Mouse (Mus musculus) kidney, adult 2 months (tissue): ENCODE results near the gene Shank3. TPM values are rescaled to one million over a fixed set of nuclear protein-coding genes. Genes with fewer than 3 reads are reported as not detected.
A peak's percentile ranks its signal among the peaks of the same experiment; 100 is the strongest.

Experiments
- DNase-seq: peaks from one replicate; pipeline ENCODE4 v3.0.0; 2021
- H3K27ac ChIP-seq: fragments of 200-500 bp; 2 replicates; pipeline ENCODE4 v1.5.1; 2012; ENCODE audit warnings: low read depth, low read length, control low read depth, inconsistent platforms; ENCODE audit not compliant: insufficient read depth
- H3K27me3 ChIP-seq: fragments of 200-500 bp; replicated peaks from 2 replicates; pipeline ENCODE4 v1.6.1; 2012; ENCODE audit warnings: mild to moderate bottlenecking, moderate library complexity, low read length, inconsistent platforms; ENCODE audit not compliant: control insufficient read depth, insufficient read depth
- H3K36me3 ChIP-seq: fragments of 200-500 bp; 2 replicates; pipeline ENCODE4 v1.6.1; 2012; ENCODE audit warnings: mild to moderate bottlenecking, moderate library complexity, low read length, inconsistent platforms; ENCODE audit not compliant: control insufficient read depth, insufficient read depth
- H3K4me1 ChIP-seq: fragments of 200-500 bp; 2 replicates; pipeline ENCODE4 v1.6.1; 2011; ENCODE audit warnings: low read length; ENCODE audit not compliant: control insufficient read depth, insufficient read depth
- H3K4me3 ChIP-seq: fragments of 200-500 bp; 2 replicates; pipeline ENCODE4 v1.5.1; 2011; ENCODE audit warnings: mild to moderate bottlenecking, low read depth, low read length, control low read depth; ENCODE audit not compliant: insufficient read depth
- CTCF ChIP-seq: fragments of 200-500 bp; conservative IDR thresholded peaks from 2 replicates; pipeline ENCODE4 v1.5.1; 2011; ENCODE audit warnings: low read depth, mild to moderate bottlenecking, control low read depth, low read length, moderate library complexity, mixed read lengths; ENCODE audit not compliant: insufficient read depth, insufficient read length
- POLR2A ChIP-seq: fragments of 200-500 bp; IDR thresholded peaks from one replicate; pipeline ENCODE4 v1.6.1; 2011; ENCODE audit warnings: low read depth, low read length, control low read depth
- WGBS: fragments of 180-500 bp; shearing (Covaris S2); methylation state at CpG from one replicate; pipeline ENCODE4 v1.1.7; 2018; 5-methylcytosine and 5-hydroxymethylcytosine counted together
- polyA plus RNA-seq: library from polyadenylated mRNA; depleted of rRNA; stranded (reverse); fragments of >200 nt; gene quantifications from 2 replicates; pipeline ENCODE4 v1.2.3, GENCODE M21; 2012

The Shank3 gene
- polyA plus RNA-seq, 1 experiment, result 18.0 TPM

DNA sequence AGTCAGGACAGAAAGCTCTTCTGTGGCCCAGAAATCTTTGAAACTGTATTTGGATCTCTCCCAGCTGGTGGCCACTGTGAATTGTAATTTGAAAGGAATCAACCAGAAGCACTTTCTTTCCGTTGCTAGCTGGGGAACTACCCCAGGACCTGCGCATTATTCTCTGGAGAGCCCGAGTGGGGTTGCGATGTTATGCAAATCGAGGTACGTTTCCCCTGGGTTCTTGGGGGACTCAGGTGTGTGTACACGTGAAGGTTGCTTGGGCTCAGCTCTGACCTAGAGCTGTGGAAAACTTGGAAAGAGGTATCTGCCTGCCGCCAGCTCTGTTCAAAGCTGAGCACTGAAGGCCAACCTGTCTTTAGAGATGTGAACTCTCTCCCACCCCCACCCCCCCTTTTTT, 21.6 kb upstream of the Shank3 start:
- peaks cover 6% of the 10 kb centered on the region; the same call in 1 of the 2 replicates for H3K4me1 ChIP-seq
- peak overlapping the region; percentile 54 for H3K27ac ChIP-seq
- no peak for TF ChIP-seq POLR2A
- no peak for TF ChIP-seq CTCF
- H3K4me3 ChIP-seq, result no peak overlapping the region
- H3K27me3 ChIP-seq, result no peaks in the 10 kb centered on the region
- 61% methylated on average over 8 of the region's 8 CpGs for WGBS
- H3K36me3 ChIP-seq, result no peaks in the 10 kb centered on the region
- DNase-seq, result peak; percentile 23

DNA sequence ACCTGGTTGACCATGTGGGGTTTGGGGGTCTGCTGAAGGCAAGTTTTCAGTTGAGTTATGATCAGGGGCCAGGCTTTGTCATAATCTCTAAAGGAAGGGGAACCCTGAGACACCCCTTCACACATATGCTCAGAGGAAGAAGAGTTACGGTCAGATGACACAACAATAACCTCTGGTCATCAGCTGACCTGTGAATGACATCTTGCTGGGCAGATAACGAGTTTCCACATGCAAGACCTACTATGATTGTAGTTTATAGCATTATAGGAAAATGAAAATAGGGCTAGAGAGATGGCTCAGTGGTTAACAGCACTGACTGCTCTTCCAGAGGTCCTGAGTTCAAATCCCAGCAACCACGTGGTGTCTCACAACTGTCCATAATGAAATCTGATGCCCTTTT, 20.8 kb upstream of the Shank3 start:
- Histone ChIP-seq H3K27ac (peak overlapping the region; percentile 4; the same call in 1 of the 2 replicates), H3K4me3 (no peak overlapping the region), H3K27me3 (no peaks in the 10 kb centered on the region), H3K36me3 (no peaks in the 10 kb centered on the region), H3K4me1 (peaks cover 6% of the 10 kb centered on the region; the same call in 1 of the 2 replicates)
- no peak for TF ChIP-seq CTCF
- TF ChIP-seq POLR2A, result no peak
- WGBS, result 82% methylated on average over 3 of the region's 3 CpGs
- no peak for DNase-seq

DNA sequence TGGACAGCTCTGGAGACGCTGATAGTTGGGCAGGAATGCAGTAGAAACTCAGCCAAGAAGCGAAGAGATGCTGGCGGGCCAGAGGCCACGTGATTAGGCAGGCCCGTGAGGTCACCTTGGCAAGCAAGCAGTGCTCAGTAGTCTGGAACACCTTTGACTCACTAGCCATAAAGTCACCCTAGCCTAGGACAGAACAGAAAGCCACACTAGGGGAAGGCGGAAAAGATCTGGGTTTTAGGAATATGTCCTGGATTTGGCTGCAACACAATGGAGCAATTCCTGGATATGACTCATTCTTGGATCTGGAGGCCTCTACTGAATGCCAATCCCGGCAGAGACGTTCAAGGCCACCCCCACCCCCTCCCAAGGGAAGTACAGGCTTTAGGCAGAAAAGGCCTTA, 18.8 kb upstream of the Shank3 start:
- Histone ChIP-seq H3K27me3 (no peaks in the 10 kb centered on the region), H3K4me1 (peaks cover 6% of the 10 kb centered on the region; the same call in 1 of the 2 replicates), H3K4me3 (no peak overlapping the region), H3K27ac (peak overlapping the region; percentile 67), H3K36me3 (no peaks in the 10 kb centered on the region)
- DNase-seq, result peak; percentile 93
- WGBS, result 25% methylated on average over 8 of the region's 8 CpGs
- TF ChIP-seq POLR2A (no peak), CTCF (no peak)

DNA sequence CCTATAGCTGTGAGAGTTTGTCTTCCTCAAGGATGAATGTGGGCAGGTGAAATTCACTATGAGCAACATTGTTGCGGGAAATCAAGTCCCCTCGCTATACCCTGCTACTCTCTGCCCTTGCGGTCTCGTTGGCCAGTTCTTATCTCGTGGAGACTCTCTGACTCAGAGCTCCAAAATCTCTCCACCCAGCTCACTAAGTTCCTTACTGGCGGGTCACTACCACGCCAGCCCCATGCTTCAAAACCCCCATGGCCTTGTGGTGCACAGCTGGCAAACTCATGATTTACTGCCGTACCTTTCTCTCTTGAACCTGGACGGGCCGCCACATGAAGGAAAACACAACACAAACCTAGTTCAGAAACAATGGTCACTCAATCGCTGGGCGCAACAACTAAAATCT, 11.2 kb upstream of the Shank3 start:
- TF ChIP-seq POLR2A (no peak), CTCF (no peak)
- Histone ChIP-seq H3K27ac (no peak overlapping the region), H3K27me3 (no peaks in the 10 kb centered on the region), H3K4me3 (no peak overlapping the region), H3K36me3 (no peaks in the 10 kb centered on the region), H3K4me1 (no peaks in the 10 kb centered on the region)
- DNase-seq, result no peak
- WGBS, result 78% methylated on average over 12 of the region's 12 CpGs

DNA sequence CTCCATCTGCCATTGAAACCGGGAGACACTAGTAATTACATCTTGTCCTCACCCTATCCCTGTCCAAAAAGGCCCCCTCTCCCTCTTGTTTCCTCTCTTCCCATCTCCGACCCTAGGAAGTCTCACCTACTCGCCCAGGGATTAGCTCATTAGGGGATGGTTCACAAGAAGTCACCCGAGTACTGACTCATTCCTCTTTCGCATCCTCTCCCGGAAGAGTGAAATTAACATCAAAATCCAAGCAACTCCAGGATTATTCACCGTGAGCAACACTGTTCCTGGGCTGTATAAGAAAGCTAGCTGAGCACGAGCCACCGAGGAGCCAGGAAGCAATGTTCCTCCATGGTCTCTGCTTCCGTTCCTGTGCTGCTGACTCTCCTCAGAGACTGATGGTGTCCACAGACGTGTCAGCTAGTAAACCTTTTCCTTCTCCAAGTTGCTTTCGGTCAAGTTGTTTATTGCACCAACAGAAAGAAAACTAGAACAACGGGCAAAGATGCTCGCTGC, 10.8 kb upstream of the Shank3 start:
- Histone ChIP-seq H3K4me1 (no peaks in the 10 kb centered on the region), H3K36me3 (no peaks in the 10 kb centered on the region), H3K27ac (no peak overlapping the region), H3K27me3 (no peaks in the 10 kb centered on the region), H3K4me3 (no peak overlapping the region)
- no peak for TF ChIP-seq POLR2A
- no peak for TF ChIP-seq CTCF
- no peak for DNase-seq
- WGBS, result 51% methylated on average over 14 of the region's 14 CpGs

DNA sequence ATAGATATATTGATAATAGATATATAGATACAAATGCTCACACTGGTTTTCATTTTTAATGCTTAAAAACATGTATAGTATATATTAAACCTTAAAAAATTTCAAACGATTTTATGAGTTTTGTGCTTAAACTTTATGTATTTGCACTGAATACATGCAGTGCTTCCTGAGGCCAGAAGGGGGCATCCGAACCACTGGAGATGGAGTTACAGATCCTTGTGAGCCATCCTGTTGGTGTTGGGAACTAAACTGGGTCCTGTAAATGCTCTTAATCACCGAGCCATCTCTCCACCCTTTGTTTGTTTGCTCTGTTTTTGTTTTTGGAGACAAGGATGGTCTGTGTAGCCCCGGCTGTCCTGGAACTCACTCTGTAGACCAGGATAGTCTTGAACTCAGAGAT, 4.5 kb upstream of the Shank3 start:
- no peaks in the 10 kb centered on the region for H3K36me3 ChIP-seq
- H3K27me3 ChIP-seq, result no peaks in the 10 kb centered on the region; the same call in none of the 2 replicates
- no peaks in the 10 kb centered on the region for H3K4me1 ChIP-seq
- DNase-seq, result no peak
- H3K4me3 ChIP-seq, result no peak overlapping the region
- TF ChIP-seq POLR2A, result no peak
- TF ChIP-seq CTCF, result peak; percentile 48
- H3K27ac ChIP-seq, result no peak overlapping the region
- 78% methylated on average over 4 of the region's 4 CpGs for WGBS

DNA sequence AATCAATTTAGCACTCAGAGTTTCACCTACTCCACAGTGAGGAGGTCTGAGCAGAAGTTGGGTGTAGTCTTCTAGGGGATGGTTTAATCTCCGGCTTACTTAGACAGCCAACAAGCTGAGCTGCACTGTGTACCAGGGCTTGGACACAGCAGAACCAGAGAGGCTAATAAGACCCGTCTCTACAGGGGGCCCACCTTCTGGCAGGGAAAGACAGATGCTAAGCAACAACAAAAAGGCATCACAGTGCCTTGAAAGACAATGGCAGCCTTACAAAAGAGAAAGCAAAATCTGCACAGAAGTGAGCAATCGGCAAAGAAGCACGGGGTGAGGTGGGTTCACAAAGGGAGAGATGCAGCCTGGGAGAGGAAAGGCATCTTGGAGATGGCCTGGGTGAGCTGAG, 3.3 kb upstream of the Shank3 start:
- TF ChIP-seq CTCF (no peak), POLR2A (no peak)
- 69% methylated on average over 4 of the region's 4 CpGs for WGBS
- no peaks in the 10 kb centered on the region for H3K36me3 ChIP-seq
- no peak for DNase-seq
- no peak overlapping the region for H3K4me3 ChIP-seq
- H3K4me1 ChIP-seq, result no peaks in the 10 kb centered on the region
- H3K27me3 ChIP-seq, result no peaks in the 10 kb centered on the region; the same call in none of the 2 replicates
- no peak overlapping the region for H3K27ac ChIP-seq
